Mouse (Mus musculus): ENCODE data around the gene Tirap.
"Not testable (repeated sequence)": the region's sequence is repeated elsewhere in the genome, so short reads cannot be mapped to it uniquely, and the experiment has no call there.

Gene Tirap

GRCm38 (mm10) chr9:35152923-35153322 lies 47.2 kb downstream of the Tirap start:
- no peak for DNase-seq (ENCODE audit: extremely low spot score, low spot score)

DNA sequence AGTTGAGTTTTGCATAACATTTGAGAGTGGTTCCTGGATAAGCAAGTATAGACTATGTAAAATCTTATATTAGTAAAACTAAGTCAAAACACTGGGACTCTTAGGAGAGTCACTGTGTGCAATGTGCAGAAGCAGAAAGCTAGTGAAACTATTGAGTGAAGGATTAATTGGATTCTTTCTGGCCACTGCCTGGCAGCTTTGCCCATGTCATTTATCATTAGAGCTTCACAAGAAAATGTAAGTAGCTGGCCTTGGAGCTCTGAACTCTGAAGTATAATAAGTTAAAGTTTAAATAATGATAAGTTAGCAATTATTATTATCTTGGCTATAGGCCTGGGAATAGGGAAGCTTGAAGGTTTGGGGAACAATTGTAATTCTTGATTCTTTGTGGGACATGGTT lies 51.3 kb downstream of the Tirap start:
- DNase-seq (ENCODE audit: extremely low spot score, low spot score) = not testable (repeated sequence)

GRCm38 (mm10) chr9:35147261-35147660 lies 52.8 kb downstream of the Tirap start:
- not testable (repeated sequence) for DNase-seq (ENCODE audit: extremely low spot score, low spot score)

DNA sequence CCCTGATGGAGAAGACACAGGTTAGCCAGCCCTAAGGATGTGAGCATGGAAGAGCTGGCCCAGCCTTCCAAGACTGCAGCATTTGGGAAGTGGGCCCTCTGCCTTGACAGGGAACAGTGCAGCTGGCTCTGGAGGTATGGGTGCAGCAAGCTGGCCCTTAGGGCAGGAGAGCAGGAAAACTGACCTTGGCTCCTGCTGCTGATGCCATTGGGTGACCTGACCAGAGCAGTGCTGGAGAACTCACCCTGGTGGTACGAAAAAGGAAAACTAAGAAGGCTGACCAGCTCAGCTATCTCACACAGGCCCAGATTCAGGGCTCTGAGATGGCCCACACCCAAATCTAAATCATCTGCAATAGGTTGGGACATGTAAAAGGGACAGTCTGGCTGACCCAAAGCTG lies 54.3 kb downstream of the Tirap start:
- DNase-seq (ENCODE audit: extremely low spot score, low spot score) = no peak

DNA sequence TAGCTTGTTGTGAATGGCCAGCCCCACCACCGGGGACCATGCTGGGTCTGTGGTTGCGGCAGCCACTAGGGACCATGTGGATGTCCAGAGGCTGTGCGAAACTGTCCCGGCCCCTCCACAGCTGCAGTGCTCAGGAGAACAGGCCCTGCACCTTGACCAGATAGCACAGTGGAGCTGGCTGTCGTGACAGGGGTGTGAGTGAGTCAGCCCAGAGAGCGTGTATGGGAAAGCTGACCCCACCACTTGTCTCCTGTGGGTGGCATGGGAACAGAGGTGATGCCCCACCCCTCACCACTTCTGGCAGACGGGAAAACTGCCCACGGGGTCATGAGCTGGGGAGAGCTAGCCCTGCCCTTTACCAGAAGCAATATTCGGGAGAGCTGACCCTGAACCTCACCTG lies 55.0 kb downstream of the Tirap start:
- no peak for DNase-seq (ENCODE audit: extremely low spot score, low spot score)

DNA sequence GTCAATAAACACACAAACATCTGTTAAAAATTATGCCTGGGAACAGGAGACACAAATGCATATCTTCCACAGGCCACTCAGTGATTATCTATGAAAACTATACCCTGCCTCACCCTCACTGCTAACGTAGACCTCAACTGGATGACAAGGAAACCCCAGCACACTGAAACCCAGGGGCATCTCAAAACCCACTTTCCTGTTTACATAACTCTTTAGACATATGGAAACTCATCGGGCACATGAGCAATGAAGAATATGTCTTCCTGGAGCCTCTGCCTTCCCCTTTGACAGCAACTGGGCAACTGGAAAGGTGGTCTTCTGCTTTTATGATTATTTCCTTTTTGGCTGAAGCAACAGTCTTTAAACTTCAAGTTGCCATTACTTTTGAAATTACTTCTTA lies 57.9 kb downstream of the Tirap start:
- no peak for DNase-seq (ENCODE audit: extremely low spot score, low spot score)

DNA sequence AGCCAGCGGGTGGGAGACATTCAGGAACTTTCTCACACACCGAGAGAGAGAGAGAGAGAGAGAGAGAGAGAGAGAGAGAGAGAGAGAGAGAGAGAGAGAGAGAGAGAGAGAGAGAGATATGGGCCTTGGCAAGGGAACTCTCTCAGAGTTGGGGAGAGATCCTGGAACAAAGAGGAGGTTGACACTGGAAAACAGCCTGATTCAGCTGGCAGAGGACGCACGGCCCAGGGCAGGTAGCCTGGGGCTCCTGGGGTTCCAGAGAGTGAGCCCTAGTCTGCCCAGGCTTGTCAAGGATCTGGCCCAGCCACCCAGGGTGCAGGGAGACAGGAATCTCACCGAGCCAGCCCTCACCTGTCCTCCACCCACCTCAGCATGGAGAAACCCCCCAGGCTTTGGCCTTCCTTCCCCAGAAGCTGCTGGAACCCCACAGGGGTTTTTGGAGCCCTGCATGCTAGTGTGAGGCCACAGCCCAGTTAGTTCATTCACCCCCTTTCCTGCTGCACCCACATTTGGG lies 60.8 kb downstream of the Tirap start:
- DNase-seq (ENCODE audit: extremely low spot score, low spot score) = no peak

- no peak for DNase-seq (ENCODE audit: extremely low spot score, low spot score)
Measured at GRCm38 (mm10) chr9:35138029-35138428, 62.1 kb downstream of the Tirap start.

GRCm38 (mm10) chr9:35135575-35135974 lies 64.5 kb downstream of the Tirap start:
- no peak for DNase-seq (ENCODE audit: extremely low spot score, low spot score)
